Mouse (Mus musculus): ENCODE measurements at regions not wholly inside any gene's neighbourhood (a gene's known extent, or its start where the extent isn't known, plus 50 kb on each side); places are given as distances from the start of the nearest gene placed in this dataset.

GRCm38 (mm10) chr7:74669110-74669509 is 114.5 kb upstream of the Slco3a1 start:
- no peak overlapping the region for H3K4me3 ChIP-seq
- no peak overlapping the region for H3K9ac ChIP-seq
- H3K27me3 ChIP-seq: no peaks in the 10 kb centered on the region
- no peak for ATAC-seq (ENCODE audit: low FRiP score, low read depth)
- H3K4me2 ChIP-seq (replicated peaks): no peak overlapping the region
- no peaks in the 10 kb centered on the region for H3K36me3 ChIP-seq
- H3K4me1 ChIP-seq: no peaks in the 10 kb centered on the region
- no peaks in the 10 kb centered on the region for H3K9me3 ChIP-seq
- H3K27ac ChIP-seq: no peak overlapping the region

- no peaks in the 10 kb centered on the region for H3K27me3 ChIP-seq
- no peak overlapping the region for H3K4me2 ChIP-seq (replicated peaks)
- no peaks in the 10 kb centered on the region for H3K36me3 ChIP-seq
- H3K9me3 ChIP-seq: no peaks in the 10 kb centered on the region
- no peak overlapping the region for H3K27ac ChIP-seq
- no peak overlapping the region for H3K4me3 ChIP-seq
- no peak for ATAC-seq (ENCODE audit: low FRiP score, low read depth)
- H3K9ac ChIP-seq: no peak overlapping the region
- 77% methylated on average over 3 of the region's 3 CpGs for WGBS
- no peaks in the 10 kb centered on the region for H3K4me1 ChIP-seq
Observed at GRCm38 (mm10) chr7:74667106-74667505, 112.5 kb upstream of the Slco3a1 start.

- H3K27me3 ChIP-seq: no peaks in the 10 kb centered on the region
- H3K27ac ChIP-seq: no peak overlapping the region
- no peak for ATAC-seq (ENCODE audit: low FRiP score, low read depth)
- no peak overlapping the region for H3K9ac ChIP-seq
- 77% methylated on average over 1 of the region's 1 CpGs for WGBS
- H3K4me2 ChIP-seq (replicated peaks): no peak overlapping the region
- H3K4me1 ChIP-seq: no peaks in the 10 kb centered on the region
- H3K36me3 ChIP-seq: no peaks in the 10 kb centered on the region
- H3K4me3 ChIP-seq: no peak overlapping the region
- H3K9me3 ChIP-seq: no peaks in the 10 kb centered on the region
Observed at GRCm38 (mm10) chr7:74663820-74664219, 109.2 kb upstream of the Slco3a1 start.

GRCm38 (mm10) chr7:74647310-74647709 is 92.7 kb upstream of the Slco3a1 start:
- no peaks in the 10 kb centered on the region for H3K27me3 ChIP-seq
- no peak for ATAC-seq (ENCODE audit: low FRiP score, low read depth)
- H3K27ac ChIP-seq: no peak overlapping the region
- WGBS: 68% methylated on average over 2 of the region's 2 CpGs
- no peaks in the 10 kb centered on the region for H3K9me3 ChIP-seq
- H3K4me3 ChIP-seq: no peak overlapping the region
- H3K4me2 ChIP-seq (replicated peaks): no peak overlapping the region
- no peak overlapping the region for H3K9ac ChIP-seq
- no peaks in the 10 kb centered on the region for H3K4me1 ChIP-seq
- H3K36me3 ChIP-seq: no peaks in the 10 kb centered on the region

GRCm38 (mm10) chr7:74640171-74640570 is 85.6 kb upstream of the Slco3a1 start:
- WGBS: 62% methylated on average over 4 of the region's 4 CpGs
- Histone ChIP-seq H3K27me3 (no peaks in the 10 kb centered on the region), H3K9ac (no peak overlapping the region), H3K4me1 (no peaks in the 10 kb centered on the region), H3K9me3 (no peaks in the 10 kb centered on the region), H3K36me3 (no peaks in the 10 kb centered on the region), H3K27ac (no peak overlapping the region), H3K4me2 (replicated peaks) (no peak overlapping the region), H3K4me3 (no peak overlapping the region)
- no peak for ATAC-seq (ENCODE audit: low FRiP score, low read depth)

- WGBS: 86% methylated on average over 8 of the region's 8 CpGs
- H3K9me3 ChIP-seq: no peaks in the 10 kb centered on the region
- no peak overlapping the region for H3K4me2 ChIP-seq (replicated peaks)
Observed at GRCm38 (mm10) chr7:74632217-74632616, 77.6 kb upstream of the Slco3a1 start.

GRCm38 (mm10) chr7:74628799-74629468 is 74.4 kb upstream of the Slco3a1 start:
- ATAC-seq (ENCODE audit: low FRiP score, low read depth): no peak
- no peaks in the 10 kb centered on the region for H3K4me1 ChIP-seq

More at GRCm38 (mm10) chr7:74632217-74632616, 77.6 kb upstream of the Slco3a1 start:
- ATAC-seq (ENCODE audit: low FRiP score, low read depth): no peak
- Histone ChIP-seq H3K36me3 (no peaks in the 10 kb centered on the region), H3K9ac (no peak overlapping the region), H3K27ac (no peak overlapping the region), H3K4me1 (no peaks in the 10 kb centered on the region), H3K4me3 (no peak overlapping the region), H3K27me3 (no peaks in the 10 kb centered on the region)

More at GRCm38 (mm10) chr7:74628799-74629468, 74.4 kb upstream of the Slco3a1 start:
- Histone ChIP-seq H3K27ac (no peak overlapping the region), H3K36me3 (no peaks in the 10 kb centered on the region), H3K4me3 (no peak overlapping the region), H3K9me3 (no peaks in the 10 kb centered on the region), H3K4me2 (replicated peaks) (no peak overlapping the region), H3K9ac (no peak overlapping the region), H3K27me3 (no peaks in the 10 kb centered on the region)
- 89% methylated on average over 6 of the region's 6 CpGs for WGBS
